Mouse (Mus musculus): ENCODE measurements around the gene Wipi2. TPM values are rescaled to one million over a fixed set of nuclear protein-coding genes. Genes with fewer than 3 reads are reported as not detected.

Wipi2 gene
- polyA plus RNA-seq, 1 experiment, result 52.0 TPM

DNA sequence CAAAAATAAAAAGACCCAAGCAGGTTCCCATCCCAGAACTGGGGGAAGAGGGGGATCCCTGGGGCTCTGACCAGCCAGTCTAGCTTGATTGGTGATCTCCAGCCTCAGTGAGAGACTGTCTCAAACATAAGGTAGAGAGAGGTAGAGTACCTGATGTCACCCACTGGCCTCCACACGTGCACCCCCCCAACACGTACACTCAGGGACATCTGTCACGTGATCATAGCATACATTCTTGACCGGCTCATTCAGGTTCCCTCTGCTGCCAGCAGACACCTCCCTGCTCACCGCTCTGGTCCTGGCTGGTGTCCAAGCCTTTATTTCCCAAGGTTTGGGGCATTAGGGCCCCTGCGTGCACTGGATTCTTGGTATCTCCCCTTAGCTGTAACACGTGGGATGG is 81.9 kb downstream of the Wipi2 start:
- no peak overlapping the region for H3K4me2 ChIP-seq (ENCODE audit: low read depth)
- H3K4me3 ChIP-seq, result no peak overlapping the region
- no peaks in the 10 kb centered on the region for H3K79me2 ChIP-seq (ENCODE audit: control insufficient read depth, insufficient read depth)
- H3K36me3 ChIP-seq (ENCODE audit: control insufficient read depth, insufficient read depth), result no peaks in the 10 kb centered on the region
- TF ChIP-seq CEBPB (IDR thresholded peaks at IDR 0.05; ENCODE audit: insufficient read depth, poor library complexity, severe bottlenecking) (no peak), TCF3 (IDR thresholded peaks at IDR 0.05; ENCODE audit: insufficient read length, low read depth) (no peak), REST (IDR thresholded peaks at IDR 0.05; ENCODE audit: insufficient read depth, insufficient read length) (no peak), SRF (IDR thresholded peaks at IDR 0.05; ENCODE audit: control insufficient read depth, insufficient read length, low read depth) (no peak), USF1 (IDR thresholded peaks at IDR 0.05; ENCODE audit: low read depth) (no peak)
- no peak overlapping the region for H3ac ChIP-seq (ENCODE audit: control insufficient read depth, insufficient read length)
- no peaks in the 10 kb centered on the region for H3K27me3 ChIP-seq (ENCODE audit: control insufficient read depth, insufficient read depth, insufficient read length)

DNA sequence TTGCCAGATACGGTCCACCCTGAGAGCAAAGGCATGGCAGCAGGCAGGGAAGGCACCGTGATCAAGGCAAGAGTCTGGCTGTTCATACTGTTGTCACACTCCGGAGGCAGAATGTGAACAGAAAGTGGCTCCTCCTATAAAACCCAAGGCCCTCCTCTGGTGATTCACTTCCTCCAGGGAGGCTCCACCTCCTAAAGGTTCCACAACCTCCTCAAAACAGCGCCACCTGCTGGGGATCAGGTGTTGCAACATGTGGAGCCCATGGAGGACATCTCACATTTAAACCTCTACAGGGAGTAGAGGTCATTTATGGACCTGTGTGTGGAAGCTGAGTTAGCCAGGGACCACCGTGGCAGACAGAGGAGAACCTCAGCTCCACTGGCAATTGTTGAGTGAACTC is 84.9 kb downstream of the Wipi2 start:
- no peaks in the 10 kb centered on the region for H3K79me2 ChIP-seq (ENCODE audit: control insufficient read depth, insufficient read depth)
- H3ac ChIP-seq (ENCODE audit: control insufficient read depth, insufficient read length), result no peak overlapping the region
- H3K4me2 ChIP-seq (ENCODE audit: low read depth), result no peak overlapping the region
- H3K27me3 ChIP-seq (ENCODE audit: control insufficient read depth, insufficient read depth, insufficient read length), result peaks cover 26% of the 10 kb centered on the region
- H3K36me3 ChIP-seq (ENCODE audit: control insufficient read depth, insufficient read depth), result no peaks in the 10 kb centered on the region
- no peak for TF ChIP-seq MYOG (IDR thresholded peaks at IDR 0.05; ENCODE audit: control insufficient read depth in 1 of 3, insufficient read depth in 1 of 3, insufficient read length in 2 of 3, low read depth in 2 of 3)
- TF ChIP-seq TCF3 (IDR thresholded peaks at IDR 0.05; ENCODE audit: insufficient read length, low read depth), result no peak
- TF ChIP-seq MAX (IDR thresholded peaks at IDR 0.05; ENCODE audit: low read depth), result no peak
- no peak for TF ChIP-seq POLR2AphosphoS2 (IDR thresholded peaks at IDR 0.05; ENCODE audit: insufficient read length, low read depth)
- TF ChIP-seq CEBPB (IDR thresholded peaks at IDR 0.05; ENCODE audit: insufficient read depth, poor library complexity, severe bottlenecking), result no peak
- TF ChIP-seq TCF12 (IDR thresholded peaks at IDR 0.05; ENCODE audit: insufficient read depth, poor library complexity, severe bottlenecking), result no peak
- TF ChIP-seq SRF (IDR thresholded peaks at IDR 0.05; ENCODE audit: control insufficient read depth, insufficient read length, low read depth), result no peak
- TF ChIP-seq USF1 (IDR thresholded peaks at IDR 0.05; ENCODE audit: low read depth), result no peak
- TF ChIP-seq E2F4 (IDR thresholded peaks at IDR 0.05; ENCODE audit: insufficient read depth), result no peak
- TF ChIP-seq REST (IDR thresholded peaks at IDR 0.05; ENCODE audit: insufficient read depth, insufficient read length), result no peak
- no peak for TF ChIP-seq POLR2A (IDR thresholded peaks at IDR 0.05; ENCODE audit: insufficient read length, low read depth)
- no peak overlapping the region for H3K4me3 ChIP-seq

DNA sequence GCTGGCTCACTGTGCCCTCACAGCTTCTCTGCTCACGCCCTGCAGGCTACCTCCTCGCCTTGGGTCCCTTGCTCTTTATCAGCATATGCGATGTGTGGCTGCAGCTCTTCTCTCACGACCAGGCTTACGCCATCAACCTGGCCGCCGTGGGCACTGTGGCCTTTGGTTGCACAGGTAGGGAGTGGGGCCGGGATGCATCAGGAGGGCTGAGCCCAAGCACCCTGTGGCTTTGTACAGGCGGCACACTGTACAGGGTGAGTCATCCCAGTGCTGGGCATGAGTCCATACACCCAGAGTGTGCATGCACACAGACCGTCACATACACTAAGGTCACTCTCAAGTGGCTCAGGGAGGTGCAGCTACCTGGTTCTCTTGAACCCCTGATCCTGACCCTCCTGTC is 86.5 kb downstream of the Wipi2 start:
- no peak overlapping the region for H3K4me3 ChIP-seq
- H3K36me3 ChIP-seq (ENCODE audit: control insufficient read depth, insufficient read depth), result no peaks in the 10 kb centered on the region
- H3K27me3 ChIP-seq (ENCODE audit: control insufficient read depth, insufficient read depth, insufficient read length), result peaks cover 29% of the 10 kb centered on the region
- no peak overlapping the region for H3ac ChIP-seq (ENCODE audit: control insufficient read depth, insufficient read length)
- TF ChIP-seq USF1 (IDR thresholded peaks at IDR 0.05; ENCODE audit: low read depth), result no peak
- TF ChIP-seq POLR2A (IDR thresholded peaks at IDR 0.05; ENCODE audit: insufficient read length, low read depth), result no peak
- TF ChIP-seq CEBPB (IDR thresholded peaks at IDR 0.05; ENCODE audit: insufficient read depth, poor library complexity, severe bottlenecking), result no peak
- TF ChIP-seq TCF3 (IDR thresholded peaks at IDR 0.05; ENCODE audit: insufficient read length, low read depth), result no peak
- TF ChIP-seq MYOG (IDR thresholded peaks at IDR 0.05; ENCODE audit: control insufficient read depth in 1 of 3, insufficient read depth in 1 of 3, insufficient read length in 2 of 3, low read depth in 2 of 3), result no peak
- TF ChIP-seq SRF (IDR thresholded peaks at IDR 0.05; ENCODE audit: control insufficient read depth, insufficient read length, low read depth), result no peak
- no peak for TF ChIP-seq TCF12 (IDR thresholded peaks at IDR 0.05; ENCODE audit: insufficient read depth, poor library complexity, severe bottlenecking)
- TF ChIP-seq REST (IDR thresholded peaks at IDR 0.05; ENCODE audit: insufficient read depth, insufficient read length), result no peak
- no peak for TF ChIP-seq POLR2AphosphoS2 (IDR thresholded peaks at IDR 0.05; ENCODE audit: insufficient read length, low read depth)
- no peak for TF ChIP-seq E2F4 (IDR thresholded peaks at IDR 0.05; ENCODE audit: insufficient read depth)
- no peak for TF ChIP-seq MYOD1 (IDR thresholded peaks at IDR 0.05; ENCODE audit: control insufficient read depth in 1 of 3, insufficient read length in 2 of 3, low read depth in 2 of 3)
- no peak overlapping the region for H3K4me2 ChIP-seq (ENCODE audit: low read depth)
- no peaks in the 10 kb centered on the region for H3K79me2 ChIP-seq (ENCODE audit: control insufficient read depth, insufficient read depth)

DNA sequence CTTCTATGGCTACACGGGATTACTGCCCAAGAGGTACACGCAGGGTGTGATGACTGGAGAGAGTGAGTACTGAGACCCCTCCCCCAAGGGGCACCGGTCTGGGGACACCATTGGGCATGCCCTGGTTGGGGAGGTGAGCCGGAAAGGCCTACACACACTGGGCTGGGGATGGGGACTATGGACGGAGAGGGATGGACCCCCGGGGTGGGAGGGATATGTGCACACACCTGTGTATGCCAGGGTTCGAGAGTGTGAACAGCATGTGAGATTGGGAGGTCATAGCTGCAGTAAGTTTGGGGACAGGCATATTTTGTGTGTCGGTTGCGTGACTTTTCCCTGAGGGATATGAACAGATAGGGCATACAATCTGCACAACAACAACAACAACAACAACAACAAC is 87.6 kb downstream of the Wipi2 start:
- Histone ChIP-seq H3K4me2 (ENCODE audit: low read depth) (no peak overlapping the region), H3K4me3 (no peak overlapping the region), H3K36me3 (ENCODE audit: control insufficient read depth, insufficient read depth) (no peaks in the 10 kb centered on the region), H3ac (ENCODE audit: control insufficient read depth, insufficient read length) (no peak overlapping the region), H3K79me2 (ENCODE audit: control insufficient read depth, insufficient read depth) (no peaks in the 10 kb centered on the region), H3K27me3 (ENCODE audit: control insufficient read depth, insufficient read depth, insufficient read length) (peaks cover 29% of the 10 kb centered on the region)
- TF ChIP-seq USF1 (IDR thresholded peaks at IDR 0.05; ENCODE audit: low read depth) (no peak), MYOG (IDR thresholded peaks at IDR 0.05; ENCODE audit: control insufficient read depth in 1 of 3, insufficient read depth in 1 of 3, insufficient read length in 2 of 3, low read depth in 2 of 3) (no peak), TCF3 (IDR thresholded peaks at IDR 0.05; ENCODE audit: insufficient read length, low read depth) (no peak)

- TF ChIP-seq REST (IDR thresholded peaks at IDR 0.05; ENCODE audit: insufficient read depth, insufficient read length), result no peak
- TF ChIP-seq SRF (IDR thresholded peaks at IDR 0.05; ENCODE audit: control insufficient read depth, insufficient read length, low read depth), result no peak
- TF ChIP-seq POLR2AphosphoS2 (IDR thresholded peaks at IDR 0.05; ENCODE audit: insufficient read length, low read depth), result no peak
- no peak for TF ChIP-seq CEBPB (IDR thresholded peaks at IDR 0.05; ENCODE audit: insufficient read depth, poor library complexity, severe bottlenecking)
- no peak for TF ChIP-seq TCF12 (IDR thresholded peaks at IDR 0.05; ENCODE audit: insufficient read depth, poor library complexity, severe bottlenecking)
- no peak for TF ChIP-seq MAX (IDR thresholded peaks at IDR 0.05; ENCODE audit: low read depth)
- no peak for TF ChIP-seq USF1 (IDR thresholded peaks at IDR 0.05; ENCODE audit: low read depth)
- TF ChIP-seq MYOG (IDR thresholded peaks at IDR 0.05; ENCODE audit: control insufficient read depth in 1 of 3, insufficient read depth in 1 of 3, insufficient read length in 2 of 3, low read depth in 2 of 3), result no peak
- TF ChIP-seq POLR2A (IDR thresholded peaks at IDR 0.05; ENCODE audit: insufficient read length, low read depth), result no peak
- TF ChIP-seq TCF3 (IDR thresholded peaks at IDR 0.05; ENCODE audit: insufficient read length, low read depth), result no peak
- no peak overlapping the region for H3K4me2 ChIP-seq (ENCODE audit: low read depth)
- no peaks in the 10 kb centered on the region for H3K79me2 ChIP-seq (ENCODE audit: control insufficient read depth, insufficient read depth)
- no peak overlapping the region for H3ac ChIP-seq (ENCODE audit: control insufficient read depth, insufficient read length)
- peaks cover 29% of the 10 kb centered on the region for H3K27me3 ChIP-seq (ENCODE audit: control insufficient read depth, insufficient read depth, insufficient read length)
- H3K36me3 ChIP-seq (ENCODE audit: control insufficient read depth, insufficient read depth), result no peaks in the 10 kb centered on the region
- H3K4me3 ChIP-seq, result no peak overlapping the region
Observed at GRCm38 (mm10) chr5:142716056-142716455, 88.6 kb downstream of the Wipi2 start.

Measured in myocyte (in vitro differentiated cells).